Mouse (Mus musculus): ENCODE measurements around the gene Orai1. TPM values are rescaled to one million over a fixed set of nuclear protein-coding genes. Genes with fewer than 3 reads are reported as not detected.

Gene Orai1
- 65.7 and 80.8 TPM in 2 replicates for total RNA-seq (2023)

DNA sequence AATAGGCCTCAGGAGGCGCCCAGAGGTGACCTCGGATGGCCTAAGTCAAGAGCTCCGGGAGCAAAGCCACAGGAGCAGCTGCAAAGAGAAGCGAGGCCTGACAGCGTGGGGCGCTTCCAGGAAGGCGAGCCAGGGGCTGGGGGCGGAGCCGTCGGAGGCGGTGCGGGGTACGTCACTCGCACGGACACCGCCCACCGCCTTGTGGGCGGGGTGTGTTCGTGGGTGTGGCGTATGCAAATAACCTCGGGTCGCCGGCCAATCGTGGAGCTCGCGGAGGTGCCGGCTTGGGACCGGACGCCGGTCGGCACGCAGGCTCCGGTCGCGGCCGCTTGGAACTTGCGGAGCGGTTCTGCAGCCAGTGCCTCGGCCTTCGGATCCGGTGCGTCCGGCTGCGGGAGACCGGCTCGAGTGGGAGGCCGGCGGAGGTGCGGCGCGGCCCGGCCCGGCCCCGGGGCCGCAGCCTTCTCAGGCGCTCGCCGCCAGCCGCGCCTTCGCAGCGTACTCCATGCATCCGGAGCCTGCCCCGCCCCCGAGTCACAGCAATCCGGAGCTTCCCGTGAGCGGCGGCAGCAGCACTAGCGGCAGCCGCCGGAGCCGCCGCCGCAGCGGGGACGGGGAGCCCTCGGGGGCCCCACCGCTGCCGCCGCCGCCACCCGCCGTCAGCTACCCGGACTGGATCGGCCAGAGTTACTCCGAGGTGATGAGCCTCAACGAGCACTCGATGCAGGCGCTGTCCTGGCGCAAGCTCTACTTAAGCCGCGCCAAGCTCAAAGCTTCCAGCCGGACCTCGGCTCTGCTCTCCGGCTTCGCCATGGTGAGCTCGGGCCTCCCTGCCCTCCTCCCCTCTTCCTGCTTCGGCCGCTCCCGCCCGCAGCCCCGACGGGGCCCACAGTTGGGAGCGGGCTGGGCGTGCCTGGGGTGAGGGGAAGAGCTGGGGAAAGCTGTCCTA, at the start of gene Orai1:
Orai1 (plus strand) TSS at position 322 of the 949 bp plus-strand sequence.

DNA sequence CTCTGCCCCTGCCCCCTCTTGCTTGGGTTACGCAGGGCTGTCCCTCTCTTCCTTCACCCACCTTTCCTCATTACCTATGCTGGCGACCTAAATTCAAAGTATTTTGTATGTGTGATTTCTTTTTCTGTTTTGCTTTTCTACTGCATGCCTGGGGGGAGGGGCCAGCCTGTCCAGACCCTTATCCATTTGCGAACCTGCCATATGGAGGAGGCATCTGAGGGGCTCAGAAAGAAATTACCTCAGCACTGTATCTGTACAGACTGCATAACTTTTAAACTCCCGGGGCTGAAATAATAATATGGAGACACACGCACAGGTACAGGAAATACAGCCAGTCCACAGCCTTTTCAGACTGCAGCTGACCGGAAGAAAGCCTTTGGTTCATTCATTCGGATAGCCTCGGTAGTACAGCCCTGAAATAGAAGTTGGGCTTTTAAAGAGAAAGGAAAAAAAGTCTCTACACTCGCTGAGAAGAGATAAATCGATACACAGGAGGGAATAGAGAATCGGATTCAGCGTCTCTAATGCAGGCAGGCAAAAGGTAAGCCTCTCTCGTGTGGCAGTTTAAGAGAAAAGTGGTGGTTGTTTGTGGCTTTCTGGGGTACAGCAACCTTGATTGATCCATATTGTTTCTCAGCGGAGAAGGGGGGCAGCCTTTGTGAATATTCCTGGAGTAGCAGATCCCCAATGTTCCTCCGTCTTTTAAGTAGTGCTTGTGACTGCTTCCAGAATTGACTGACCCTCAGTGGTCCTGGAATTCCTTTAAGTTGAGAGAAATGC, 25.1 kb upstream of the Orai1 start, which contains the start of gene Kdm2b:
Kdm2b (minus strand) TSS at position 273 of the 780 bp plus-strand sequence.

DNA sequence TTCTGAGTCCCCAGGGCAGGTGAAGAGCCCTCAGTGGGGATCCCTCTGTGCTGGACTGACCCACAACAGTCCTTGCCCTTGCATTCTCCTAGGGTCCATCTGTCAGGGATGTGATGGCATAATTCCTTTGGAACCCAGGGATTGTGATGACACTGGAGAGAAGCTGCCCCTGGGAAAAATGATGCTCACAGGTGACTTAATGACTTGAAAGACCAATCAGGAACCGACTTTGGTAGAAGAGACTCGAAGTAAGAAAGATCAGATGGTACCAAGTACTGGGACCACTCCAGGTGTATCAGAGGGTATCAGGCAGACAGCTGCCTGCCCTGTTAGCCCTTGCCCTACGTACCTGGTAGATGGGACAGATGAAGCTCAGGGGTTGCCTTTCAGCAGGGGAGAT, 32.0 kb downstream of the Orai1 start, which contains the start of gene Morn3:
Morn3 (minus strand) TSS at position 101 of the 400 bp plus-strand sequence.

DNA sequence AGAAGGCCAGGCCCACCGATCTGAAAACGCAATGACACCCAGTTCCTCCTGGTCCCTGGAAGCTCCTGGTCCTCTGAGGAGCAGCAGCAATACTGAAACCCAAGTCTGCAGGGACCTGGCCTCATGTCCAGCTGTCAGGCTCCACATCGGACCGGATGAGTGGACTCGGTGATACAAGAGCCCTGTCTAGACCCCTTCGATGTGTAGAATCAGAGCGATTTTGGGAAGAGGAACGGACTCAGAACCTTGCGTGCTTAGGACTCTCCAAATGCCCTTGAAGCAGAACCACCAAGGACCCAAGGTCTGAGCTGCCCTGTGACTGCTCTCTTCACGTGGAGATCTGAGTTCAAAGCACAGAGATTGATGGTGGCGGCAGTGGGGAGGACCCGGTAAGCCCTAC, 53.2 kb downstream of the Orai1 start, which contains the start of gene Tmem120b:
Tmem120b (plus strand) TSS at position 301 of the 400 bp plus-strand sequence.

Other genes with a start within 250 kb of the Orai1 start
- gene Camkk2, start 235.7 kb upstream of the Orai1 start, total RNA-seq (2023), result 52.3 and 72.8 TPM in 2 replicates
- gene Anapc5, start 193.7 kb upstream of the Orai1 start, total RNA-seq (2023), result 117 and 180 TPM in 2 replicates
- 44.0 and 62.0 TPM in 2 replicates for gene Rnf34, start 165.0 kb upstream of the Orai1 start, total RNA-seq (2023)
- 14.1 and 25.2 TPM in 2 replicates for gene Kdm2b, start 25.3 kb upstream of the Orai1 start, total RNA-seq (2023)
- not detected in 2 replicates for gene Morn3, start 31.9 kb downstream of the Orai1 start, total RNA-seq (2023)
- gene Tmem120b, start 53.3 kb downstream of the Orai1 start, total RNA-seq (2023), result 2.3 and 2.6 TPM in 2 replicates
- 15.2 and 17.6 TPM in 2 replicates for gene Rhof, start 117.6 kb downstream of the Orai1 start, total RNA-seq (2023)
- 65.5 and 78.3 TPM in 2 replicates for gene Setd1b, start 127.1 kb downstream of the Orai1 start, total RNA-seq (2023)
- 12.8 and 16.4 TPM in 2 replicates for gene Psmd9, start 154.3 kb downstream of the Orai1 start, total RNA-seq (2023)
- not detected in 2 replicates for gene Hpd, start 167.7 kb downstream of the Orai1 start, total RNA-seq (2023)
- gene Wdr66, start 237.0 kb downstream of the Orai1 start, total RNA-seq (2023), result 0.20 and 0.22 TPM in 2 replicates

Measured in neutrophil, adult 65 days (primary cell).